Comparison of ENCODE assay signal across 8 mouse cellular contexts in the genomic region with DNA sequence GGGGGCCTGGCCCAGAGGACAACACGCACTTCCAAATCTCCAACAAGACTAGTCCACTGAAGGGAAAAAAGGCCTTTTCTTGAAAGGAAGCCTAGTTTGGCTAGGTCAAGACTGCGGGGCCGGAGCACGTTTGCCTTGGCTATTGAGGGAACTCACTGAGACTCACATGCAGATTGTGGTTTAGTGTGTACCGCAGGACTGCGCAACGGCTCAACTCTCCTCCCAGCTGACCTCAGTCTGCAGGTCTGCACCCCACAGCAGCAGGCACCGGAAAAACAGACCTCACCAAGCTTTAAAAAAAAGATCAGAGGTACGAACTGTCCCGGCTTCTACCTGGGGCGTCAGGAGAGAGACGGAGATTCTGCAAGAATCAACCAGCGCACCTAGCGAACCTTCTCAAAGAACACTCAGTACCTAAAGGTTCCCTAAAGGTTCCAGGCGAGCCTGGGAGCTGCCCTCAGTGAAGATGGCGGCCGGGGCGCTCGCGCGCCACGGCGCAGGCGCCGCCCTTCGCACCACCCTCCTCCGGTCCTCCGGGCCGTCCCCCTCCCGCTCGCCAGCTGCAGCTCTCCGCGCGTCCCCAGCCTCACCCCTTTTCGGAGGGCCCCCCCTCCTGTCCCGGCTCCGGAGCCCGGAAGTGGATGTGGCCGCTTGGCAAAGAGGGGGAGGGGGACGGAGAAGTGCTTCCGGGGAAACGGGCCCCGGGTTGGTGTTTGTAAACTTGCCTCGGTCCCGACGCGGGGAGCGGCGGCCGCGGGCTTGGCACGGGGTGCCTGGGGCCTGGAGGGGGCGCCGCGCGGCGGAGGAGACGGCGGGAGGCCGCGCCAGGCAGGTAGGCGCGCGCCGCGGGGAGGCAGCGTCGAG. TPM values are rescaled to one million over a fixed set of nuclear protein-coding genes. Genes with fewer than 3 reads are reported as not detected.
A peak's percentile ranks its signal among the peaks of the same experiment; 100 is the strongest.
DNase-seq lines count a peak whose midpoint lies in the region; ATAC-seq and TF ChIP-seq lines count a peak whose summit lies in the region.

A gene (plus strand): TSS at position 279 of the 864 bp plus-strand sequence.

- peaks cover 6 to 10% of the 10 kb centered on the region in 2 experiments for H3K4me1 ChIP-seq in ES-E14 (ENCODE audit: control insufficient read depth in 2 of 2, insufficient read depth in 2 of 2, low read length in 2 of 2, poor library complexity in 1 of 2)
- H3K4me1 ChIP-seq in forebrain, embryonic 16.5 days (replicated peaks; ENCODE audit: control insufficient read depth, insufficient read depth, low read length): peaks cover 39% of the 10 kb centered on the region
- H3K4me1 ChIP-seq in lung, embryonic 14.5 days (ENCODE audit: insufficient read depth): peaks cover 15% of the 10 kb centered on the region
- peaks cover 17% of the 10 kb centered on the region for H3K4me1 ChIP-seq in olfactory bulb, adult 2 months (ENCODE audit: control insufficient read depth, insufficient read depth, low read length)
- H3K4me1 ChIP-seq in thymus, adult 2 months (replicated peaks; ENCODE audit: control insufficient read depth, insufficient read depth, low read length): peaks cover 29% of the 10 kb centered on the region

- peak within 1 kb of the TSS; percentile 96 for H3K4me3 ChIP-seq in ES-E14 (ENCODE audit: insufficient read depth in 1 of 2, low read depth in 1 of 2, low read length in 2 of 2, poor library complexity in 1 of 2, severe bottlenecking in 1 of 2)
- peak within 1 kb of the TSS; percentile 63 for H3K4me3 ChIP-seq in forebrain, embryonic 16.5 days (replicated peaks; ENCODE audit: low read length)
- peak within 1 kb of the TSS; percentile 82 for H3K4me3 ChIP-seq in layer of hippocampus, adult 2 months
- peak within 1 kb of the TSS; percentile 80 for H3K4me3 ChIP-seq in lung, embryonic 14.5 days (ENCODE audit: low read depth, low read length)
- peak within 1 kb of the TSS; percentile 97 for H3K4me3 ChIP-seq in olfactory bulb, adult 2 months (ENCODE audit: insufficient read depth, low read depth, low read length)
- H3K4me3 ChIP-seq in thymus, adult 2 months (ENCODE audit: control insufficient read depth, insufficient read depth, low read length): peak within 1 kb of the TSS; percentile 95

- peak within 1 kb of the TSS; percentile 97 for H3K9ac ChIP-seq in ES-E14 (ENCODE audit: insufficient read depth, low read depth, low read length, poor library complexity, severe bottlenecking)
- peak within 1 kb of the TSS; percentile 89 for H3K9ac ChIP-seq in forebrain, embryonic 16.5 days (replicated peaks; ENCODE audit: low read depth, low read length)
- peak within 1 kb of the TSS; percentile 91 for H3K9ac ChIP-seq in lung, embryonic 14.5 days

- 0 out of 2 replicates have a peak, but pooled peaks have one; percentile 3 for TF ChIP-seq CTCF in layer of hippocampus, adult 2 months (conservative IDR thresholded peaks at IDR 0.05)
- TF ChIP-seq CTCF in lung, embryonic 14.5 days (IDR thresholded peaks at IDR 0.05; ENCODE audit: low read depth): no peak
- TF ChIP-seq CTCF in olfactory bulb, adult 2 months (IDR thresholded peaks at IDR 0.05; ENCODE audit: insufficient read depth, low read depth, low read length): no peak
- peak; percentile 55; the same call in 1 of the 2 replicates for TF ChIP-seq CTCF in thymus, adult 2 months (IDR thresholded peaks at IDR 0.05; ENCODE audit: borderline replicate concordance, control insufficient read depth, extremely low read depth, insufficient read depth, low read length, poor library complexity)

- in situ Hi-C loops in ES-E14 (cut with MboI; ENCODE audit: low sequenced_read_pairs in 2 of 2, unreplicated experiment in 2 of 2): no loop called here

- WGBS in forebrain, embryonic 16.5 days: under 1% methylated on average over 60 of the region's 68 CpGs
- WGBS in lung, embryonic 14.5 days: under 1% methylated on average over 64 of the region's 68 CpGs
- WGBS in olfactory bulb, adult 2 months: under 1% methylated on average over 68 of the region's 68 CpGs
- under 1% methylated on average over 68 of the region's 68 CpGs for WGBS in thymus, adult 2 months

- no peaks in the 10 kb centered on the region for H3K27me3 ChIP-seq in forebrain, embryonic 16.5 days (replicated peaks; ENCODE audit: control insufficient read depth, insufficient read depth, low read length)
- H3K27me3 ChIP-seq in lung, embryonic 14.5 days (ENCODE audit: insufficient read depth, low read length): no peaks in the 10 kb centered on the region
- H3K27me3 ChIP-seq in thymus, adult 2 months (ENCODE audit: control insufficient read depth, insufficient read depth, low read length): no peaks in the 10 kb centered on the region

- H3K4me2 ChIP-seq in forebrain, embryonic 16.5 days (ENCODE audit: low read length): peak within 1 kb of the TSS; percentile 82
- peak within 1 kb of the TSS; percentile 68 for H3K4me2 ChIP-seq in lung, embryonic 14.5 days

- ATAC-seq in forebrain, embryonic 16.5 days: peak; percentile 96
- peak; percentile 95 for ATAC-seq in lung, embryonic 14.5 days (ENCODE audit: insufficient read depth)

- peaks cover 21% of the 10 kb centered on the region for H3K36me3 ChIP-seq in ES-E14 (ENCODE audit: control insufficient read depth, insufficient read depth, low read length, poor library complexity, severe bottlenecking)
- H3K36me3 ChIP-seq in forebrain, embryonic 16.5 days (ENCODE audit: control insufficient read depth, insufficient read depth): peaks cover under 1% of the 10 kb centered on the region
- peaks cover 39% of the 10 kb centered on the region for H3K36me3 ChIP-seq in lung, embryonic 14.5 days (ENCODE audit: insufficient read depth)
- peaks cover 11% of the 10 kb centered on the region for H3K36me3 ChIP-seq in thymus, adult 2 months (ENCODE audit: control insufficient read depth, insufficient read depth, low read length)

- no peaks in the 10 kb centered on the region for H3K9me3 ChIP-seq in ES-E14 (ENCODE audit: control insufficient read depth, insufficient read depth, low read depth, low read length)
- H3K9me3 ChIP-seq in forebrain, embryonic 16.5 days (ENCODE audit: control insufficient read depth, low read length): no peaks in the 10 kb centered on the region
- no peaks in the 10 kb centered on the region for H3K9me3 ChIP-seq in lung, embryonic 14.5 days (ENCODE audit: low read depth, low read length)

- TF ChIP-seq POLR2A in olfactory bulb, adult 2 months (IDR thresholded peaks at IDR 0.05; ENCODE audit: insufficient read depth, low read depth, low read length): peak; percentile 78
- TF ChIP-seq POLR2A in thymus, adult 2 months (IDR thresholded peaks at IDR 0.05; ENCODE audit: control insufficient read depth, extremely low read depth, insufficient read depth, low read length, poor library complexity): peak; percentile 70

- DNase-seq in ES-E14 (ENCODE audit: low read depth, low spot score): peak; percentile 82
- peak; percentile 97 for DNase-seq in cerebellum, adult 11-12 months
- peak; percentile 90 to 92 for DNase-seq in heart, postnatal 36 days
- DNase-seq in layer of hippocampus, adult 2 months (ENCODE audit: low spot score in 2 of 2): peak; percentile 95 to 97
- DNase-seq in lung, embryonic 14.5 days: peak; percentile 96
- DNase-seq in thymus, adult 2 months: peak; percentile 97

- intact Hi-C loops in heart, postnatal 36 days (cut with DNase I): loop anchor here (2.0 kb wide), 1 partner anchor 76 kb away; a partner anchor contains a TSS

- peak within 1 kb of the TSS; percentile 99 for H3K27ac ChIP-seq in ES-E14 (ENCODE audit: insufficient read depth, low read depth, low read length, poor library complexity, severe bottlenecking)
- H3K27ac ChIP-seq in forebrain, embryonic 16.5 days (ENCODE audit: low read length): peak within 1 kb of the TSS; percentile 97
- H3K27ac ChIP-seq in layer of hippocampus, adult 2 months: peak within 1 kb of the TSS; percentile 99
- peak within 1 kb of the TSS; percentile 99 for H3K27ac ChIP-seq in lung, embryonic 14.5 days (ENCODE audit: low read depth)
- H3K27ac ChIP-seq in olfactory bulb, adult 2 months (ENCODE audit: insufficient read depth, low read depth, low read length): peak within 1 kb of the TSS; percentile 98
- peak within 1 kb of the TSS; percentile 98 for H3K27ac ChIP-seq in thymus, adult 2 months (ENCODE audit: control insufficient read depth, insufficient read depth, low read length)

TF ChIP-seq in ES-E14, 5 proteins besides CTCF, POLR2A, EP300 and RAD21:
- TF ChIP-seq ZNF384 (IDR thresholded peaks at IDR 0.05; ENCODE audit: low read depth, low read length): no peak
- TF ChIP-seq ZC3H11A (IDR thresholded peaks at IDR 0.05; ENCODE audit: borderline replicate concordance, low read depth, low read length): no peak
- peak; percentile 83 for TF ChIP-seq HCFC1 (IDR thresholded peaks at IDR 0.05; ENCODE audit: borderline replicate concordance, insufficient read depth, low read length)

RNA-seq across cellular contexts. Expression of the gene that starts here (rescaled TPM):
- 97.3 and 98.5 TPM in 2 replicates for total RNA-seq in ES-E14 (2012; rRNA removed)
- polyA plus RNA-seq in forebrain, embryonic 16.5 days (2015; fragmentation: Nextera tagmentation; extraction: Ambion mirVana): 84.6 and 93.4 TPM in 2 replicates
- 10 to 100 TPM; 32.2 to 35.9 TPM for total RNA-seq in heart, postnatal 36 days (2021)
- 10 to 100 TPM; 68.3 to 76.5 TPM for total RNA-seq in layer of hippocampus, adult 2 months (2021)
- 60.4 and 64.1 TPM in 2 replicates for polyA plus RNA-seq in lung, embryonic 14.5 days (2014; fragmentation: Nextera tagmentation; extraction: Ambion mirVana)
- polyA plus RNA-seq in olfactory bulb, adult 2 months (2012; ENCODE audit: insufficient read depth, insufficient read length, low replicate concordance, missing spikeins): 123 TPM in 1 of 2 replicates, not detected in the other
- polyA plus RNA-seq in thymus, adult 2 months (2012; rRNA removed): 69.6 and 71.9 TPM in 2 replicates

Comparison
In these comparisons a context has a peak if more than half of its experiments do, and no peak if none do; other contexts are left out.
1. Peak in every context shown above with its lines: DNase-seq, ATAC-seq, H3K4me3 ChIP-seq and H3K27ac ChIP-seq.
2. CTCF ChIP-seq: peak in layer of hippocampus, adult 2 months (single experiment) and thymus, adult 2 months (single experiment); none in lung, embryonic 14.5 days (single experiment) and olfactory bulb, adult 2 months (single experiment).